Mouse (Mus musculus): Measurements from ENCODE around the gene Prorsd1.
"Not testable (repeated sequence)": the region's sequence is repeated elsewhere in the genome, so short reads cannot be mapped to it uniquely, and the experiment has no call there.

Prorsd1 gene

DNA sequence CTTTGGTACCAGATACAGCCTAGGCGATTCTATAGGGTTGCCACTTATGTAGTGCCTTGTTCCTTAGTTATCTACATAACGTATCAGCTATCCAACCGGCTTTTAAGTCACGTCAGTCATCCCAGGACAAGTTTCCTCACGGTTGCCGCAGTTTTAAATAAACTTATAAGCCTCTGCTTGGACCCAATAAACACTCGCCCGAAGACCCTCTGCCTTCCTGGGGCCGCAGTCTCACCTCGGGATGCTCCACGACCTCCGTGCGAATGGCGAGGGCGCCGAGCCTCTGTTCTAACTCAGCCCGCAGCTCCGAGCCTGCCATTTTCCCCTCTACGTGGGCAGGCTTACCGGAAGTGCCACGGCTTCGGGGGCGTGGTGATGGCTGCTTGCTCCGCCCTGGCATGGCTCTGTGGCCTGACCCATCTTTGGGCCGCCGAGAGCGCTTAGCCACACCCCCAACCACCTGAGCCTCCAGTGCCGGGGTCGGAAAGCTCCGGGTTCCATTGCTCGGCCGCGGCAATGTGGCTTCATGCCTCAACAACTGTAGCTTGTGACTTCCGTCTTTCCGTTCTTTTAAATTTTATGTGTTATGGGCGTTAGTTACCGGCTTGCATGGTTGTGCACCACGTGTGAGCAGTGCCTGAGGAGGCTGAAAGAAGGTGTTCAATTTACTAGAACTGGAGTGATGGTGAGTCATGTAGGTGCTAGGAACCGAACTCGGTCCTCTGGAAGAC, at the start of gene Prorsd1:
Gene Prorsd1, minus strand, starts transcription at position 352 of the 731 bp plus-strand sequence.
- peak; percentile 55 to 67 for DNase-seq (ENCODE audit: low spot score in 2 of 2)

GRCm38 (mm10) chr11:29563406-29563805, 48.6 kb upstream of the Prorsd1 start:
- no peak for DNase-seq (ENCODE audit: low spot score in 2 of 2)

GRCm38 (mm10) chr11:29560990-29561389, 46.2 kb upstream of the Prorsd1 start:
- DNase-seq (ENCODE audit: low spot score in 2 of 2): no peak

DNA sequence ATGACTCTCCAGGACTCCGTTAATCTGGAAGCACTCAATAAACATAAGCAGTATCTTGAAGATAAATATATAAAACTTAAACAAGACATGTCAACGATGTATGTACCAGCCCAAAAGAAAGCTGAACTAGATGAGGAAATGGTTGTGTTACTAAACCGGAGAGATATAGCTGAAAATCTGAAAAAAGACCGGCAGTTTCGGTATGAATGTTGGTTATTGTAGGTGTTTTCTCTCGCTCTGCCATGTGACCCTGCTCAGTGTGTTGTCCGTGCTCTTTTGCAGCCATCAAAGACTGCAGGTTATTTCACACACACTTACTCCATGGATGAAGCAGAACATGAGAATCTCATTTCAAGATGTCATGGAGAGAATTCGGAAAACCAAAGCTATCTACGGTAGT, 45.6 kb upstream of the Prorsd1 start:
- DNase-seq (ENCODE audit: low spot score in 2 of 2): no peak

DNA sequence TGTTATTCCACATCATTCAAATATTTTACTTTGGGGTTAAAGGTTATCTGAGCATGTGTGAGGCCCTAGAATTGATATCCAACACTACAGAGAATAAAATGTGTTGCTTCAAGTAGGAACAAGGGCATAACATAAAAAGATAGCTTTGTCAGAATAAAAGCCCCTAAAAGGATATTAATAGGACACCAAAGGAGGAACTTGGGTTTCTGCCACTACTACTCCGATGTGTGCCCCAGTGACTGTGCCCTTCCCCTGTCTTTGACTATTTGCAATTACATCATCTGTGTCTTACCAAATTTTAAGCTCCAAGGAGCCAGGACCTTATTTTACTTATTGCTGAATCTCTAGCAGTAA, 34.6 kb upstream of the Prorsd1 start:
- DNase-seq (ENCODE audit: low spot score in 2 of 2): no peak

- DNase-seq (ENCODE audit: low spot score in 2 of 2): no peak
These were observed 33.9 kb upstream of the Prorsd1 start for GRCm38 (mm10) chr11:29548504-29549424.

DNA sequence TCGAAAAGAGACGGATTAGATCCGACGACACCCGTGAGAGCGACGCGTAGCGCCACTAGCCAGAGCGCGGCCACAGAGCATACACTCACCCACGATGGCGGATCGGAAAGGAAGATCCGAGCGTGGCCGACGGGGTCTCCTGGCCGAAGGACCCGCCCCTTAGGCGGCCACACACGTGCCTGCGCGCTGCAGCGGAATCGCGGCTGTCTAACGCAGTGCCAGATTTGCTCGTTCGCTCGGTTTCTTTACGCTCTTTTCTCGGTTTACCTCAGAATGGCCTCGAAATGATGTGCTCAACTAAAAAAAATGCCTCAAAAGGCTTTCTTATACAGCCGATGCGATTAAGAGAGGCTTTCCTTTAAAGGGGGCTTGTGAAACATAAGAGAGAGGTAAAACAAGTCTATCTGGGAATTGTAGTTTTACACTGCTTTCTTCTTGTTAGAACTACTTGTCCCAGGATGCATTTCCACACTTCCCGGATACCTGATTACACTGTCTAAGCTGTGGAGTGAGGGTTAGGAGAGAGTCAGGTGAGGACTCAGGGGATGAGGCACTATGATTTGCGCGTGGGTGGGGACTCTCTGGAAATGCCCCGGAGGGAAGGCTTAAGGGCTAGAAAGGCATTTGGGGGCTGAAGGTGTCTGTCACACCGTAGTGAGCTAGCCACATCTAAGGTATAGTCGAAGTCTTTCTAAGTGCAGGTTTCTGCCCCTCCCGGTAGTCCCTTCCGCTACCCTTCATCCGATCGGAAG, 33.1 kb upstream of the Prorsd1 start, which contains the start of the genes Clhc1 and Rps27a:
Gene Clhc1, plus strand, starts transcription at position 199 of the 752 bp plus-strand sequence.
Gene Rps27a, minus strand, starts transcription at position 358 of the 752 bp plus-strand sequence.
- peak; percentile 84 to 86 for DNase-seq (ENCODE audit: low spot score in 2 of 2)

- no peak for DNase-seq (ENCODE audit: low spot score in 2 of 2)
These were observed 32.5 kb upstream of the Prorsd1 start for GRCm38 (mm10) chr11:29547249-29547751.

GRCm38 (mm10) chr11:29546762-29547161, 31.9 kb upstream of the Prorsd1 start:
- DNase-seq (ENCODE audit: low spot score in 2 of 2): no peak

DNA sequence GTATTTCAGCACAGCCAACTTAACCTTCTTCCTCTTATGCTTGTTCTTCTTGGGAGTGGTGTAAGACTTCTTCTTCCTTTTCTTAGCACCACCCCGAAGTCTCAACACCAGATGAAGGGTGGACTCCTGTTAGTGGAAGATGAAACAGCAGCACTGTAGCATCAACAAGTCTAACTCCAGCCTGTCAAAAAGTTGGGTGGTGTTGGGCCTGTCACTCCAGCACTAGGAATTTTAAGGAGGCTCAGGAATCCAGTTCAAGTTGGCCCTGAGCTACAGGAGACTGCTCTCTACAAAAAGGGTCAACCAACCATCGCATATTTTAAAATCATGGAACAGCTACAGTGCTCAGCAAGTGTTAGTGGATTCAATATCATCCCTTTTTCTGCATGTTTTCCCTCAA, 31.5 kb upstream of the Prorsd1 start:
- not testable (repeated sequence) for DNase-seq (ENCODE audit: low spot score in 2 of 2)

DNA sequence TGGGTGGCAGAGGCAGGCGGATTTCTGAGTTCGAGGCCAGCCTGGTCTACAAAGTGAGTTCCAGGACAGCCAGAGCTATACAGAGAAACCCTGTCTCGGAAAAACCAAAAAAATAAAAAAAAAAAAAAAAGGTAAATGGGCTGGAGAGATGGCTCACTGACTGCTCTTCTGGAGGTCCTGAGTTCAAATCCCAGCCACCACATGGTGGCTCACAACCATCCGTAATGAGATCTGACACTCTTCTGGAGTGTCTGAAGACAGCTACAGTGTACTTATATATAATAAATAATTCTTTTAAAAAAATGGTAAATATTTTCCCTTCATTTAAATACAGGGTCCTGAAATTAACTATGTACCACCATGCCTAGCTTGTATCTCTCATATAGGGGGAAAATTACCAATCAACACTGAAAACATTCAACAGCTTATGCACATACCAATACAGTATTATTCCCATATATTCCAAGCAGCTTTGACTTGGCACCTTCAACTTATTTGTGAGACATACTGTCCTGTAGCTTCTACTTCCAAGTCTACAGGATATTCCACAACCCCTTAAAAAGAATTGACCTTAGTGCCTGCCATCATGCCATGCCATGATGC, 30.4 kb upstream of the Prorsd1 start:
- DNase-seq (ENCODE audit: low spot score in 2 of 2): not testable (repeated sequence)

DNA sequence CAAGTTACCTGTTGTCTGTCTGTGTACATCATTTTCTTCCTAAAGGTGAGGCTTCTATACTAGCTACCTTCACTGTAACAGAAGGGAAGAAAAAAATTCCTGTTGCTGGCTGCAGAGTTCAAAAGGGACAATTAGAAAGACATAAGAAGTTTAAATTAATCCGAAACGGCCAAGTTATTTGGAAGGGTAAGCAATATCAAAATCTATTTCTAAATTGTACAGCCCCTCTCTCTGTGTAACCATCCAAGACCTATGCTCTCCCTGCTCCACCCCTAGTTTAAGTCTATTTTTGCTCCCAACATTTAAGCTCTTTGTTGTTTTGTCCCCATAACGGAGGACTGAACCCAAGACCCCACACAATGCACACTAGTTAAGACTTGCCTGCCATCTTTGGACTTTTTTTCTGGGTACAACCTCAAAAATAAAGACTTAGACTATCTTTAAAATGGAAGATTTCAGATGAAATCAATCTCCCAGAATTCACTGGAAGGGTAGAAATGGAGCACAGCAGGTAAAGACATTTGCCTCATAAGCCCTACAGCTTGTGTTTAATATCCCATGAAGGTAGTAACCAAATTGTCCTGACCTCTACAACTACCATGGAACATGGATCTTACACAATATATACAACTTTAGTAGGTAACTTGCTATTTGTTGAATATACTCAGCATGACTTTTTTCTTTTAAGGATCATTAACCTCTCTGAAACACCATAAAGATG, 29.6 kb upstream of the Prorsd1 start:
- no peak for DNase-seq (ENCODE audit: low spot score in 2 of 2)

DNA sequence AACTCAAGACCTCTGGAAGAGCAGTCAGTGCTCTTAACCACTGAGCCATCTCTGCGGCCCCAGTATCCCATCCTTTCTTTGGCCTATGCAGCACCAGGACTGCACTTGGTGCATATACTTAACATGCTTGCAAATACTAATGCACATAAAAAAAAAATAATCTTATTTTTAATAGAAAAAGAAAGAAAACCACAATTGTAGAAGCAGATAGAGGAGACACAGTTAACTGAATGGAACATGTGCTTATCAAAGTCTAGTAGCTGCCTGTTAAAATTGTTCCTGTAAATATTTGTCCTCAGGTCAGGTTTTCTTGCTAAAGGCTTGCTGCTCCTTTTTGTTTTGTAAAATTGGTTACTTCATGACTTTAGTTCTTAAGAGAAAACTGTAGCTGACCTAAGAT, 23.4 kb upstream of the Prorsd1 start:
- no peak for DNase-seq (ENCODE audit: low spot score in 2 of 2)

DNA sequence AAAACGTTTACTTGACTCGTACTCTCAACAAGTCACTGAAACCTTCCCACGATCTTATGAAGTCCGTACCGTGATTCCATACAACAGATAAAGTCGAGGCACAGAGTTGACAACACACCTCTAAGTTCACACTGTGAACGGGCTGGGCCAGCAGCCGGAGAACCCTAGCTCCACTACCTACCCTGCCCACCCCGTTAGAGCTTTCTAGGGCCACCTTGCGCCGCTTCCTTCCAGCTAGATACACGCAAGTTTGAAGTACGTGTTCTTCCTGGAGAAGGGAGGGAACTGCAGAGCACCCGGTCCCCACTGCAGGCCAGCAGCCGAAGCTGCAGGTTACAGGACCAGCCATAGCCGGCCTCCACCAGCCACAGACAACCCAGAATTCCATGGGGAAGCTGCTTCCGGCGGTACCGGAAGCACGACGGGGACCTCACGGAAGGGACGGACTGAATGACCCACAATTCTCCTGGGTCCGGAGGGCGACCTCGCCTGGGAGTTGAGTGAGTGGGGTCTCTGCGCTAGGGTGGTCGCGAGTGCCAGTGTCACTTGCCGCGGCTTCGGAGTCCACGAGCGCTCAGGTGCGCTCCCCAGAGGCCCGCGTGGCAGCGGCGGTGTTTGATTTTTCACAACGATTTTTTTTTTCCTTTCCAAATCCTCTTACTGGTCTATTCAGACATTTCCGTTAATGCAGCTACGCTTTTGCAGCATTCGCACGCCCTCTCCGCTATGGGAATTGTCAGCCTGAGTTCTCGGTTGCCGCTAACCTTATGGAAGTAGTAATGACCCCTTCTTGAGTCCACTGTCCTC, 11.4 kb upstream of the Prorsd1 start, which contains the start of gene Mtif2:
Gene Mtif2, plus strand, starts transcription at position 421 of the 807 bp plus-strand sequence.
- DNase-seq (ENCODE audit: low spot score in 2 of 2): peak; percentile 69 to 70

DNA sequence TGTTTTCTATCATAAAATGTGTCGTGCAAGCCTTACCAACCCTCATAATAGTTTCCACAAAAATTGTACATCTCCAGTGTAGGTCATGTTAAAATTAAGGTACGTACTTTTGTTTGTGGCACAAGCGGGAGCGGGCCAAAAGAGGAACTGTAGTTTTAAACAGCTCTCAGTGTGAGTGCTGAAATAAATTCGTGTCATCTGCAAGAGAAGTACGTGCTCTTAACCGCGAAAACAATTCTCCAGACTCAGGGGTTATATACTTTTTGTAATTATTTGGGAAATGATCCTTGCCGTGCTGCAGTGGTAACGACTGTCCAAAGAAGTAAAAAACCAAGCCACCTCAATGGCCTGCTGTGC, 530 bp downstream of the Prorsd1 start:
- DNase-seq (ENCODE audit: low spot score in 2 of 2): no peak

- DNase-seq (ENCODE audit: low spot score in 2 of 2): no peak
These were observed 1.9 kb downstream of the Prorsd1 start for GRCm38 (mm10) chr11:29512818-29513535.

- no peak for DNase-seq (ENCODE audit: low spot score in 2 of 2)
These were observed 5.4 kb downstream of the Prorsd1 start for GRCm38 (mm10) chr11:29509421-29509820.

DNA sequence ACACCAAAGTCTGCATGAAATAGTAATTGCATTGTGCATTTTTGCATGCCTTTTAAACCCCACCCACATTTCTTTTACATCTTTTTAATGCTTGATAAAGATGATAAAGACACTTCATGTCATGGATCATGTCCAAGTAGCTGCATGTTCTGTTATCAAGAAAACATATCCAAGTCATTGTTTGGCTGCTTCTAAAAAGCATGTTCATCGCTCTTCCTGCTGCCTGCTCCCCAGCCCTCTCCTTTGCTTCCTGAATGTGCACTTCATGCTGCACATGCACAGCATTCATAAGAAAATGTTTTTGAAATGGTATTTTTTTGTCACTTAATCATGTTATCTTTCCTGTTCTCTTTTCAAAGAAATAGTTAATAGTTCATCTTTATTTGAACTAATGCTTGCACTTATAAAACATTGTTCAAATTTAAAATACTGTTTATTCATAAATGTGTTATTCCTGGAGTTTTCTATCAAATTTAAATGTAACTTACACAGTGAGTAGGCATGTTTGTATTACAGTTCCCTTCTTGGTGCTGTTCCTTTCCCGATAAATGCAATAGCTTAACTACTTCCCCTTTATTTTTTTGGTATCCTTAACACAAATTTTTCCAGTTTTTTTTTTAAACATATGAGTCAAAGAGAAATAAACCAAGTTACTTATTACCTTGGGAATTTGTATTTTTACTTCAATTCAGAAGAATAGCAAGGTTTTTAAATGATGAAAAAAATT, 9.8 kb downstream of the Prorsd1 start:
- DNase-seq (ENCODE audit: low spot score in 2 of 2): no peak
